Mouse (Mus musculus) central nervous system, embryonic 14 days (tissue): ENCODE measurements around the gene Fap. TPM values are rescaled to one million over a fixed set of nuclear protein-coding genes. Genes with fewer than 3 reads are reported as not detected.

ENCODE experiments used
- polyA plus RNA-seq: library from polyadenylated mRNA; depleted of rRNA; stranded (reverse); fragments of >200 nt; gene quantifications from 2 replicates; pipeline ENCODE4 v1.2.3, GENCODE M21; 2012; rRNA removed

Fap gene
- 1.5 and 6.6 TPM in 2 replicates for polyA plus RNA-seq

DNA sequence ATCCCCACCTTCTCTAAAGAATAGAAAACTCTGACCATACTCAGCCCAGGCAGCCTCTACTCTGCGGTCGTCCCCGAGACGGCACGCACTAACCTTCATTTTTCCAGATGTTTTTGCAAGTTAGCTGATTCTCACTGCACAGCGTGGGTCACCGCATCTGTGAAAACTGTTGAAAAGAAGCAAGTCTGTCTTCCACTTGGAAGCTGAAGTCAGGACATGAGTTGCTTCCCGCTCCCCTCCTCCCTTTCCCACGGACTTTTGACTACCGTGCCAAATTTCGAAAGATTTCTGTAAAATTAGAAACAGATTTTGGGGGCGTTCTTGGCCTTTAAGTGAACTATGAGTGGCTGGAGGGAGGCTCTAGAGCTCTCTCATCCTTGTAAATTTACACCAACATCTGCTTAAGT, at the start of gene Fap:
Fap (minus strand) TSS at position 323 of the 407 bp plus-strand sequence.

DNA sequence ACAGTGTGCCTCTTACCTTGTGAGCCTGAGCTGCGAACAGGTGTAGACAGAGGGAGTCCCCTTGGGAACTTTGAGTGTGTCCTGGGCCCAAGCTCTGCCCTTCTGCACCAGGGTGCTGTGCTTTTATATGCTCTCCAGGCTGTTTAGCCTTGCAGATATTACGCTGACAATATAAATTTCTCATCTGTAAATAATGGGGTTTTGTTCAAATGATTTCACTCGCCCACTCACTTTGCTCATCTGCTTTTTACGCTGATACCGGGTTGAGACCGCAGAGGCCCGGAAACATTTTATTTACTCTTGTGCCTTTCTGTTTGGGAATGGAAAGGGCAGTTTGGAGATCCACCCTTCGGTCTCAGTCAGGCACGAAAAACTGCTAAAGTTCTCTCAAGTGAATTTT, 90.3 kb downstream of the Fap start, which contains the start of gene Gcg:
Gcg (minus strand) TSS at position 101 of the 400 bp plus-strand sequence.

Other genes with a start within 250 kb of the Fap start
- gene Dpp4, start 161.8 kb downstream of the Fap start, polyA plus RNA-seq, result 1.3 and 2.2 TPM in 2 replicates
- gene Gcg, start 90.4 kb downstream of the Fap start, polyA plus RNA-seq, result 0.64 and 1.6 TPM in 2 replicates
- gene Ifih1, start 72.2 kb upstream of the Fap start, polyA plus RNA-seq, result 1.0 and 1.3 TPM in 2 replicates
- 6.5 and 9.5 TPM in 2 replicates for gene Gca, start 90.2 kb upstream of the Fap start, polyA plus RNA-seq